Mouse (Mus musculus) embryonic facial prominence, embryonic 14.5 days (tissue): Measurements from ENCODE around the gene Rnf152. TPM values are rescaled to one million over a fixed set of nuclear protein-coding genes. Genes with fewer than 3 reads are reported as not detected.
A peak's percentile ranks its signal among the peaks of the same experiment; 100 is the strongest.

Source experiments
- ATAC-seq: fragments of 200-750 bp; cut with Nextera tagmentation; 2 replicates; pipeline ENCODE4 v1.8.0; 2017; ENCODE audit warnings: low read depth, moderate number of reproducible peaks, moderate TSS enrichment
- DNase-seq: peaks from one replicate; pipeline ENCODE4 v3.0.0-alpha.2; 2015; ENCODE audit warnings: low spot score
- H3K27ac ChIP-seq: fragments of 300-500 bp; sonication (generic); replicated peaks from 2 replicates; pipeline ENCODE4 v1.5.1; 2014; ENCODE audit warnings: low read depth, mild to moderate bottlenecking, low read length, moderate library complexity
- H3K27me3 ChIP-seq: fragments of 300-500 bp; sonication (generic); replicated peaks from 2 replicates; pipeline ENCODE4 v1.6.1; 2014; ENCODE audit warnings: low read length; ENCODE audit not compliant: control insufficient read depth, insufficient read depth
- H3K36me3 ChIP-seq: fragments of 300-500 bp; sonication (generic); 2 replicates; pipeline ENCODE4 v1.6.1; 2014; ENCODE audit warnings: low read length, mixed read lengths; ENCODE audit not compliant: control insufficient read depth, insufficient read depth
- H3K4me1 ChIP-seq: fragments of 300-500 bp; sonication (generic); 2 replicates; pipeline ENCODE4 v1.6.1; 2014; ENCODE audit warnings: antibody characterized with exemption, low read length; ENCODE audit not compliant: control insufficient read depth, insufficient read depth
- H3K4me2 ChIP-seq: fragments of 300-500 bp; sonication (generic); 2 replicates; pipeline ENCODE4 v1.6.1; 2014; ENCODE audit warnings: low read depth, mild to moderate bottlenecking, low read length, moderate library complexity, mixed read lengths
- H3K4me3 ChIP-seq: fragments of 300-500 bp; sonication (generic); 2 replicates; pipeline ENCODE4 v1.5.1; 2014; ENCODE audit warnings: low read depth, mild to moderate bottlenecking, low read length
- H3K9ac ChIP-seq: fragments of 300-500 bp; sonication (generic); 2 replicates; pipeline ENCODE4 v1.6.1; 2014; ENCODE audit warnings: low read depth, mild to moderate bottlenecking, low read length, moderate library complexity, mixed read lengths
- H3K9me3 ChIP-seq: fragments of 300-500 bp; sonication (generic); 2 replicates; pipeline ENCODE4 v1.6.1; 2016; ENCODE audit warnings: low read length; ENCODE audit not compliant: control insufficient read depth
- WGBS: fragments of 180-500 bp; shearing (Covaris S2); extraction: QIAGEN DNeasy Blood & Tissue Kit; methylation state at CpG from one replicate; pipeline ENCODE4 v1.1.7; 2014; 5-methylcytosine and 5-hydroxymethylcytosine counted together
- polyA plus RNA-seq: library from polyadenylated mRNA; unstranded; fragments of >200 nt; fragmentation: Nextera tagmentation; extraction: Ambion mirVana; gene quantifications from 2 replicates; pipeline ENCODE4 v1.2.1, GENCODE M21; 2014

Gene Rnf152
- polyA plus RNA-seq, 1 experiment from 2014 or later = 0.90 TPM

- Histone ChIP-seq H3K36me3 (no peaks in the 10 kb centered on the region), H3K4me1 (no peaks in the 10 kb centered on the region), H3K27ac (no peak overlapping the region), H3K4me3 (no peak overlapping the region), H3K9ac (no peak overlapping the region), H3K9me3 (no peaks in the 10 kb centered on the region), H3K4me2 (no peak overlapping the region), H3K27me3 (no peaks in the 10 kb centered on the region)
- ATAC-seq = peak; percentile 53; the same call in 1 of the 2 replicates
- 57% methylated on average over 3 of the region's 3 CpGs for WGBS
- DNase-seq = no peak
Measured at GRCm38 (mm10) chr1:105263283-105264033, 93.1 kb downstream of the Rnf152 start.

GRCm38 (mm10) chr1:105260200-105260599 lies 96.3 kb downstream of the Rnf152 start:
- no peak overlapping the region for H3K4me3 ChIP-seq
- no peaks in the 10 kb centered on the region for H3K9me3 ChIP-seq
- no peak overlapping the region for H3K9ac ChIP-seq
- no peaks in the 10 kb centered on the region for H3K27me3 ChIP-seq
- no peak overlapping the region for H3K4me2 ChIP-seq
- ATAC-seq (no peak), DNase-seq (no peak)
- no peak overlapping the region for H3K27ac ChIP-seq
- 77% methylated on average over 5 of the region's 5 CpGs for WGBS
- no peaks in the 10 kb centered on the region for H3K36me3 ChIP-seq
- no peaks in the 10 kb centered on the region for H3K4me1 ChIP-seq

DNA sequence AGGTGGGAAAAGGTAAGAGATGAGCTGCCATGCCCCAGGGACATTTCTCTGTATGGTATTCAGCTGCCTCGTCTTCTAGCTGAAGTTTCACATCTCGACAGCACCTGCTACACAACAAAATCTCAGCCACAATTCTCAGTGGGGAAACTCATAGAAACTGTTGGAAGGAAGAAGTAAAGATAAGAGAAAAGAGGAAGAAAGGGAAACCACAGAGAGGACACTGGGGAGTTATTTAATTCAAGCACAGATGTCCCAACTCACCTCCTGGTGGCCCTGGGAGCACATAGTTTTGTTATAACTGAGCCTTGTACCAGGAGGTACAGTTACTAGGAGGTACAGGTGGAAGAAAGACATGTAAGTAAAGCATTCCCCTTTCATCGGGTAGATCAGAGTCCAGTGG lies 99.3 kb downstream of the Rnf152 start:
- H3K9me3 ChIP-seq = no peaks in the 10 kb centered on the region
- no peaks in the 10 kb centered on the region for H3K36me3 ChIP-seq
- WGBS = 69% methylated on average over 3 of the region's 3 CpGs
- H3K4me1 ChIP-seq = no peaks in the 10 kb centered on the region
- DNase-seq (no peak), ATAC-seq (no peak)
- no peaks in the 10 kb centered on the region for H3K27me3 ChIP-seq
- no peak overlapping the region for H3K9ac ChIP-seq
- no peak overlapping the region for H3K4me2 ChIP-seq
- H3K27ac ChIP-seq = no peak overlapping the region
- no peak overlapping the region for H3K4me3 ChIP-seq

GRCm38 (mm10) chr1:105249190-105249589 lies 107.3 kb downstream of the Rnf152 start:
- Histone ChIP-seq H3K27me3 (no peaks in the 10 kb centered on the region), H3K4me1 (no peaks in the 10 kb centered on the region), H3K4me3 (no peak overlapping the region), H3K27ac (no peak overlapping the region), H3K9ac (no peak overlapping the region), H3K9me3 (peaks cover 7% of the 10 kb centered on the region; the same call in 1 of the 2 replicates), H3K4me2 (no peak overlapping the region), H3K36me3 (no peaks in the 10 kb centered on the region)
- WGBS = over 99% methylated on average over 3 of the region's 3 CpGs
- no peak for DNase-seq
- no peak for ATAC-seq

DNA sequence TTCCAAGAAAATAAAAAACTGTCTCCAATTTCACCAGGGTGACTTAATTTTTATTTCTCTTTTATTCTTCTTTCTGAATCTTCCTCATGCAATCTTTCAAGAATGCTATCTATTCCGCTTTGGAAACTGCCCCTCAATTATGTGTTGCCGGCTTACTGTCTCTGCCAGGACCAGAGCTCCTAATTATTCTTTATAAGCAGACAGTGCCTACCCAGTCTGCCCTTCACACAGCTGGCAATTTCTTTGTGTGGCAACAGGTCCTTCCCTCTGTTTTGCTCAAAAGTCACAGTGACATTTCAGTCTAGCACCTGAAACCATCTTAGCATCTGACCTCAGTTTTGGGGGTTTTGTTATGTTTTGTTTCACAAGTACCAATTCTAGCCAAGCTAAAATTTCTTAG lies 109.9 kb downstream of the Rnf152 start:
- Histone ChIP-seq H3K27me3 (no peaks in the 10 kb centered on the region), H3K9me3 (peaks cover 3% of the 10 kb centered on the region; the same call in 1 of the 2 replicates), H3K4me3 (no peak overlapping the region), H3K4me1 (no peaks in the 10 kb centered on the region), H3K4me2 (no peak overlapping the region), H3K36me3 (no peaks in the 10 kb centered on the region), H3K27ac (no peak overlapping the region), H3K9ac (no peak overlapping the region)
- no peak for DNase-seq
- no peak for ATAC-seq
- WGBS = 50% methylated on average over 2 of the region's 2 CpGs

DNA sequence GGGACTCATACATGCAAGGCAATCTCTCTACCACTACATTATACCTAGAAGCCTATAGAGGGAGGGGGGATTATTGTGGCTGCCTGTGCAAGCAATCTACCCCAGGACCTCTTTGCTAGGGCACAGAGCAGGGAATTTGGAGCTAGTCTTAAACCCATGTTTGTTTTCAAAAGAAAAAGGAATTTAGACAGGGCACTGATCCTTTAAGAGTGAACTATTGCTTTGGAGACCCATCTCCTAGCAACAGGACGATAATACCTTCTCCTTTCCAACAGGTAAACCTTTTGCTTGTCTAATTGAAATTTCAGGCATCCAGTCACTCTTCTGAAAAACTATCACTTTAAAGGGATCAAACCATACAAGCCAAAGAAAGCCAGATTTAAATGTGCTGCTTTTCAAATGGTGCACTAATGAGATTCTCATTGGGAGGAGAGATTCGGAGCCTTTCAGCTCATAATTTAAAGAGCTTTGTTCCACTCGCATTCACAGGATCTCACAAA lies 110.4 kb downstream of the Rnf152 start:
- no peaks in the 10 kb centered on the region for H3K9me3 ChIP-seq
- no peaks in the 10 kb centered on the region for H3K36me3 ChIP-seq
- ATAC-seq = no peak
- no peak overlapping the region for H3K9ac ChIP-seq
- no peaks in the 10 kb centered on the region for H3K4me1 ChIP-seq
- no peak overlapping the region for H3K4me3 ChIP-seq
- no peaks in the 10 kb centered on the region for H3K27me3 ChIP-seq
- no peak overlapping the region for H3K27ac ChIP-seq
- DNase-seq = no peak
- H3K4me2 ChIP-seq = no peak overlapping the region
- 48% methylated on average over 3 of the region's 3 CpGs for WGBS

- Histone ChIP-seq H3K4me3 (no peak overlapping the region), H3K9me3 (no peaks in the 10 kb centered on the region), H3K4me2 (no peak overlapping the region), H3K36me3 (no peaks in the 10 kb centered on the region), H3K4me1 (no peaks in the 10 kb centered on the region), H3K27me3 (no peaks in the 10 kb centered on the region), H3K27ac (no peak overlapping the region), H3K9ac (no peak overlapping the region)
- no peak for DNase-seq
- 68% methylated on average over 6 of the region's 6 CpGs for WGBS
- ATAC-seq = no peak
Measured at GRCm38 (mm10) chr1:105243359-105244142, 113.0 kb downstream of the Rnf152 start.

DNA sequence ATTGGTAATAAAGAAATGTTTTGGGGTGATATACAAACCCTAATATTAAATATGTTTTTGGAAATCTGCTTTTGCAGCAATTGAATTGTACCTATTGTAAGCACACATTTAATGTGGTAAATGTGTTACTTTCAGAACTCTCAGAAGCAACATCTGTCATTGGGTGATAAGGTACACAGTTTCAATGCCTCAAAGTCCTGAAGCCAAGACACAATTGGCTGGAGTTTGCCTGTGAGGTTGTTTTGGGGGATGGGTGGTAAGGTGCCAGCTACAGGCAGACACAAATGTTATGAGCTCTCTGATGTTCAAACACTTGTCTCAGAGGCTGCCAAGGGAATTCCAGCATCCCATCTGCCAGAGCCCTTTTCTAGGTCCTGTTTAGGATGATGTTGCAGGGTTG lies 116.3 kb downstream of the Rnf152 start:
- DNase-seq (no peak), ATAC-seq (no peak)
- Histone ChIP-seq H3K4me1 (no peaks in the 10 kb centered on the region), H3K27ac (no peak overlapping the region), H3K27me3 (no peaks in the 10 kb centered on the region), H3K9me3 (no peaks in the 10 kb centered on the region), H3K9ac (no peak overlapping the region), H3K36me3 (no peaks in the 10 kb centered on the region), H3K4me2 (no peak overlapping the region), H3K4me3 (no peak overlapping the region)
